Mouse (Mus musculus) brain, adult 2 months (tissue): ENCODE data around the gene Apobec4.

Source experiments
- DNase-seq: peaks from one replicate; pipeline ENCODE4 v3.0.0; 2011; ENCODE audit warnings: low read depth, low spot score

Apobec4 gene

GRCm38 (mm10) chr1:152750312-152750965, at the start of gene Apobec4:
Apobec4 (plus strand) TSS chr1:152750551.
- DNase-seq: peak; percentile 86

- DNase-seq: no peak
Measured at GRCm38 (mm10) chr1:152701066-152701465, 49.3 kb upstream of the Apobec4 start.

GRCm38 (mm10) chr1:152702920-152703319, 47.4 kb upstream of the Apobec4 start:
- DNase-seq: no peak

GRCm38 (mm10) chr1:152703941-152704340, 46.4 kb upstream of the Apobec4 start:
- DNase-seq: no peak

- DNase-seq: no peak
Measured at GRCm38 (mm10) chr1:152707560-152707959, 42.8 kb upstream of the Apobec4 start.

GRCm38 (mm10) chr1:152711037-152711436, 39.3 kb upstream of the Apobec4 start:
- no peak for DNase-seq

- no peak for DNase-seq
Measured at GRCm38 (mm10) chr1:152713924-152714323, 36.4 kb upstream of the Apobec4 start.

GRCm38 (mm10) chr1:152714405-152714804, 35.9 kb upstream of the Apobec4 start:
- no peak for DNase-seq

GRCm38 (mm10) chr1:152717329-152717728, 33.0 kb upstream of the Apobec4 start:
- DNase-seq: no peak

GRCm38 (mm10) chr1:152718200-152718599, 32.2 kb upstream of the Apobec4 start:
- DNase-seq: no peak

- DNase-seq: no peak
Measured at GRCm38 (mm10) chr1:152720969-152721368, 29.4 kb upstream of the Apobec4 start.

GRCm38 (mm10) chr1:152721535-152722198, 28.7 kb upstream of the Apobec4 start:
- peak; percentile 14 for DNase-seq

GRCm38 (mm10) chr1:152724286-152724685, 26.1 kb upstream of the Apobec4 start:
- DNase-seq: peak; percentile 26

- DNase-seq: no peak
Measured at GRCm38 (mm10) chr1:152726095-152726494, 24.3 kb upstream of the Apobec4 start.

GRCm38 (mm10) chr1:152727604-152728236, 22.6 kb upstream of the Apobec4 start:
- no peak for DNase-seq

GRCm38 (mm10) chr1:152738793-152739192, 11.6 kb upstream of the Apobec4 start:
- no peak for DNase-seq

GRCm38 (mm10) chr1:152739374-152739773, 11.0 kb upstream of the Apobec4 start:
- no peak for DNase-seq

GRCm38 (mm10) chr1:152743095-152743826, 7.1 kb upstream of the Apobec4 start:
- DNase-seq: no peak

- DNase-seq: peak; percentile 88
Measured at GRCm38 (mm10) chr1:152746426-152746825, 3.9 kb upstream of the Apobec4 start.

- no peak for DNase-seq
Measured at GRCm38 (mm10) chr1:152749276-152749675, 1.1 kb upstream of the Apobec4 start.

GRCm38 (mm10) chr1:152761791-152762190, 11.4 kb downstream of the Apobec4 start:
- DNase-seq: no peak
